Mouse (Mus musculus): ENCODE results near the gene S100pbp.
"Not testable (repeated sequence)": the region's sequence is repeated elsewhere in the genome, so short reads cannot be mapped to it uniquely, and the experiment has no call there.

The S100pbp gene

DNA sequence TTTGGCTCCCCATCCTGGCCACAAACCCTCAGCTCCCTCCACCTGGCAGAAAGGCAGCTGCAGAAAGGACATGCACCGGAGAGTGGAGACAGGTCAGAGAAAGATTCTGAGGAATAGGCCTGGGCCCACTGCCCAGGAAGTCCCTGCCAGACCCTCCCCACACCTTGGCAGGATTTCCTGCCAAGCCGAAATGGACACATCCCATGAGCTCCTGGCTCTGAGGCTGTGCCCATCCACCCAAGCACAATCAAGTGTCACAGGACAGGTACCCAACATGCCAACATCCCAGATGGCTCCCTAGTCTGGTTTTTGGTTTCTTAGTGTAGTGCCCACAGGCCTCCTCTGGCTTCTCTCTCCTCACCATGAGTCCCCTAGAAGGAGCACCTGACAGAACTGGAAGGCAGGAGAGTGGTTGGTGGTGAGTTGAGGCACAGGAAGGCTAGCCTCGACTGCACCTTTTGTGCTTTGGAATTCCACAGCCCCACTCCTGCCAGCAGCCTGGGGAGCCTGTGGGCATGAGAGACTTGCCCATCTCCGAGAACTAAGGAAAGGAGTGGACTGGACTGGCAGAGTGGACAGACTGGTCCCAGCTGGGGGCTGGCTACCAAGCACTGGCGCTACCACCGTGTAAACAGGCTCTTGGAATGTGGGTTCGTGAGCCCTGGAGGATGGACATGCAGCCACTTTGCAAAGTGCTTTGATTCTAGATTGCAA lies 31.0 kb upstream of the S100pbp start:
- DNase-seq, result peak; percentile 72

DNA sequence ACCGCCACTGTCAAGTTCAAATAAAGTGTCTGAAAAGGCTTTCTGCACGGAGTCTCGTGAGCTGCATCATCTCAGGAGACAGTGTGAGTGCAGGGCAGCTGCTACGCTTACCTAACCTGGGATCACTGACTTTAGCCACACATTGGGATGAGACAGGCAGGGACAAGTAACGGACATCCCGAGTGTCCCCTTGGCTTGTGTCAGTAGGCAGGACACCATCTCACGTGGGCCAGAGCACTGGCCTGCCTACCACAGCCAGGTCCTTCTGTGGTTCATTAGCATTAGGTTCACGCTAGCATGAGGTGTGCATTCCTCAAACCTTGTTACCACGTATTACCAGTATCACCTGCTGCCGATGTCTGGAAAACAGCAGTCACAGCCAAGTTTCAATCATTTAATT lies 29.7 kb upstream of the S100pbp start:
- no peak for DNase-seq

DNA sequence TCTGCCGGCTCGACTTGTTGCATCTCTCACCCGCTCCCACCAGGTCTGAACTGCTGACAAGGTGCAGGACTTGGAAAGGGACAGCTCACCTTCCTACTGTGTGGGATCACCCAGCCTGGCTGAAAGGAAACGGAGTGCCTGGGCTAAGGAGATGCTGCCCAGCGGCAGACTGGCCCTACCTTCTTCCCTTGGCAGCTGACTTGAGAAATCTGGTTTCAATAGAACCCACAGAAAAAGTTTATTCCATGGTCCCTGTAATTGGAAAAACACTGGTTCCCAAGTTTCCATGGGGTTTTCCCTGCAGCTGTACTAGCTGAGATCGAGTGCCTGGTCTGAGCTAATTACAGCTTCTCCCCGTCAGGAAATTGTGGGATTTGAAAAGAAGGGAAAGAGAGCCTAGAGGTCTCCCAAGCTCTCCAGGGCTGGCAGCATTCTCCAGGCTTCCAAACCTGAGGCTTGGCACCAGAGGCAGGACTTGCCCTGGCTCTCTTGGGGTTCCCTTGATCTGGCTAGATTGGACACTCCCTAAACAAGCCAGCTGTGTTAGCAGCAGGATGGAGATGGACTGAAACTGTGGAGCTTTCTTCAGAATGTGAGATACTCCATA lies 29.1 kb upstream of the S100pbp start:
- DNase-seq, result no peak

DNA sequence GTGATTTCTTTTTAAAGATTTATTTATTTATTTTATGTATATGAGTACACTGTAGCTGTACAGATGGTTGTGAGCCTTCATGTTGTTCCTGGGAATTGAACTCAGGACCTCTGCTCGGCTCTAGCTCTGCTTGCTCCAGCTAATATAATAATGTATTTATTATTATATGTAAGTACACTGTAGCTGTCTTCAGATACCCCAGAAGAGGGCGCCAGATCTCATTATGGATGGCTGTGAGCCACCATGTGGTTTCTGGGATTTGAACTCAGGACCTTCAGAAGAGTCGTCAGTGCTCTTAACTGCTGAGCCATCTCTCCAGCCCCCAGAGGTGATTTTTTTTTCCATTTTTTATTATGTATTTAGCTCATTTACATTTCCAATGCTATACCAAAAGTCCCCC lies 23.0 kb upstream of the S100pbp start:
- DNase-seq, result not testable (repeated sequence)

DNA sequence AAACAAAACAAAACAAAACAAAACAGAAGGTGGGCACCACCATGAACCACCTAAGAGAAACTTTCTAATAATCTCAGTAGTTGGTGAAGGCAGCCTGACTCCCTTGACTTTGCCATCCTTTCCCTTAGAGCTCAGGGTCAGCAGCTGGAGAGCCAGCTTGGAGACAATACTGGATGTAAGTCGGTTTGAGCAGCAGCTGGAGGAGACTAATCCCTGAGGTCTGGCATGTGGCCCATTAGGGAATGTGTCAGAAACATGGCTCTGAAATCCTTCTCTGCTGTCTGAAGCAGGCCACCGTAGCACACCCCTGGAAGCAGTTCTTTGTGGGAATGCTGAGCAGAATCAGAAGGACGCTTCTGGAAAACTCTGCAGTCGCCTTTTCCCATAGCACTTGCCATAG lies 21.9 kb upstream of the S100pbp start:
- DNase-seq, result no peak

DNA sequence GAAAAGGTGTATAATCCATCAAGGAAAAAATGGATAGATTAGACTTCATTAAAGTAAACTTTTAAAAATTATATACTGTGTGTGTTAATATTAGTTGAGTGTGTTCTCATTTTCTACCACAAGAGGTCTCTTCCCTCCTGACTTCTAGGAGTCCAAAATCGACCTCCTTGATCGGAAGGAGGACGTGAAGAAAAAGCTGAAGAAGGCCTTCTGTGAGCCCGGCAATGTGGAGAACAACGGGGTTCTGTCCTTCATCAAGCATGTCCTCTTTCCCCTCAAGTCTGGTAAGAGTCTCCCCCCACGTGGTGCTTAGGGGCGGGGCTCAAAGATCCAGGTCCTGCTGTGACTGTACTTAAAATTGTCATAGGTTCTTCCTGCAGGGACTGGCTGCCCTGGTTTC lies 20.0 kb upstream of the S100pbp start:
- DNase-seq, result no peak

DNA sequence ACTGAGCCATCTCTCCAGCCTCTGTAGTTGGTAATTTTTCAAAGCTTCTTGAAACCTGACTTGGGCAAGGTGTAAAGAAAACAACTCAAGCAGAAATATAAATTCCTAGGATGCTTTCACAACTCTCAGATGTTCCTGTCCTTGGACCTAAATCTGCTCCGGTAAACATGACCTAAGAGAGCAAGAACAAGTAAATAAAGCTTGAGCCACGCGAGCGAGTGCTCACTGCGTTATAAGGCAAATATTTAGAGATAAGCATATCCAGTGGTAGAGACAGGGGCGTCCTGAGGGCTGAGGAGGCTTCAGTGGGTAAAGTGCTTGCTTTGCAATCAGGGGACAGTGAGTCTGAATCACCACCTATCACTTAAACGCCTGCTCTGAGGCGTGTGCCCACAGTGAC lies 17.3 kb upstream of the S100pbp start:
- no peak for DNase-seq

DNA sequence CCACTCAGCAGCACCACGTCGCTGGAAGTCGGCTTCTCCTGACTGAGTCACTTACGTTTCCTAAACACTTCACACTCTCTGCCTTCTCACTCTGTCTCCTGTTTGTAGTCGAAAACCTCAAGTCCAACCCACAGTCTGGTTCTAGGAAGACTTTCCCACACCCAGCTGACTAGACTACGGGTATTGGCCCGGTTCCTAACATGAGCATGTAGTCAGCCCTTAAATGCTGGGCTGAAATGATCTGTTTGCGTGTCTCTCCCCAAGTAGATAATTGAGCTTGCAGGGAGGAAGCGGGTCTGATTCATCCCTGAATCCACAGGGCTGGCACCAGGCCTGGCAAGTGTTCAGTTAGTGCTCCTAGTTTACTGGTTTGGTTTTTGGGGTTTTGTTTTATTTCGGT lies 15.1 kb upstream of the S100pbp start:
- no peak for DNase-seq

DNA sequence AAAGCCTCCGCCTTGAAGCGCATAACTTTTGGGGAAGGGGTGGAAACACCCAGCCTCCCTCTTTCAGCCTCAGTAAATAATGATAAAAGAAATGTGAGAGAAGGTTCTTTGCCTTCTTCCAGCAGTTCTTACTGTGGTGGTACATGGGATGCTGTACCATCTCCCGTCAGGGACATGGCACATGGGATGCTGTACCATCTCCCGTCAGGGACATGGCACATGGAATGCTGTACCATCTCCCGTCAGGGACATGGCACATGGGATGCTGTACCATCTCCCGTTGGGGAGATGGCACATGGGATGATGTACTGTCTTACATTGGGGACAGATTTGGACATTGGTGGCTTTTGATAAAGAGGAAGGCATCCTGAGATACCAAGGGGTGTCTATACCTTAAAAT lies 8.0 kb upstream of the S100pbp start:
- DNase-seq, result no peak

DNA sequence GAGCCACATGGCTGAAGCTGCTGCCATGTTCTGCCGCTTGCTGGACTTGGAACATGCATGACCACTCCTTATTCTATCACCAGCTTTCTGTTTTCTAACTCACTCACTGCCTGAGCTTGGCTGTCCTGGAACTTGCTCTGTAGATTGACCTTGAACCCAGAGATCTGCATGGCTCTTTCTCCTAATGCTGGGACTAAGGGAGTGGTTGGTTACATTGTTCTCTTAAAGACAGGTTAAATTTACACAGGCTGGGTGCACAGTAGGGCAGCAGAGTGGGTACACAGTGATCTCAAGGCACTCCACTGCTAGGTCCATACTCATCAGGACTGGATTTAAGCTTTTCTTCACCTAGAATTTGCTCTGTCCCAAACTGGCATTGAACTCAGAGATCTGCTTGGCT lies 4.8 kb upstream of the S100pbp start:
- DNase-seq, result no peak

DNA sequence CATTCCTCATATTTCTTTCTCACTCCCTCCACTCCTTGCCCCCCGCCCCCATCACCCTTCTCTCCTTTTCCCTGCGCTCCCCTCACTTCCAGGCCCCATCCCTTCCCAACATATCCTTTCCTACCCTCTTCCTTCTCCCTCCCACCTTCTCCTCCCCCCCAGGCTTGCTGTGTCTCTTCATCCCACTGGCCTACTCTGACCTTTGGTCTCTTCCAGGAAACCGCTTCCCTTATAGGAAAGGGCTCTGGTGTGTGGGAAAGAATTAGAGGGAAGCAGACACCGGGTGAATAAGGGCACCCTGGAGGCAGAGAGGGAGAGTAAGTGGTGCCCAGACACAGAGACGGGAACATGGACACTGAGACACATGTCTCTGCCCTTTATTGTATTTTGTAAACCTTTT lies 2.2 kb upstream of the S100pbp start:
- no peak for DNase-seq

DNA sequence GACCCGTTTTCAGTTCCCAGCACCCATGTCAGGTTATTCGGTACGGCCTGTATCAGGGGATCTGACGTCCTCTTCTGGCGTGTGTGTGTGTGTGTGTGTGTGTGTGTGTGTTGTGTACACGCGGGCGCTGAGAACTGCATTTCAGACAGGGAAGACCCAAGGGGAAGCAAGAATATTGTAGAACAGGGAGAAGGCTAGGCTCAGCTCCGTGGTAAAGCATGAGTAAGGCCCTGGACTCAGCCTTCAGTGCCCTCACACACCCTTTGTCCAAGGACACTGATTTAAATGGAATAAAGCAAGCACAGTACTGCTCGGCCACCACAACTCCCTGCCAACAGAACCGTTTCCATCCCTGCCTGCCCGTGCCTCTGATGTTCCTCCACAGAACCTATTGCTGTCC lies 1.0 kb upstream of the S100pbp start:
- no peak for DNase-seq

DNA sequence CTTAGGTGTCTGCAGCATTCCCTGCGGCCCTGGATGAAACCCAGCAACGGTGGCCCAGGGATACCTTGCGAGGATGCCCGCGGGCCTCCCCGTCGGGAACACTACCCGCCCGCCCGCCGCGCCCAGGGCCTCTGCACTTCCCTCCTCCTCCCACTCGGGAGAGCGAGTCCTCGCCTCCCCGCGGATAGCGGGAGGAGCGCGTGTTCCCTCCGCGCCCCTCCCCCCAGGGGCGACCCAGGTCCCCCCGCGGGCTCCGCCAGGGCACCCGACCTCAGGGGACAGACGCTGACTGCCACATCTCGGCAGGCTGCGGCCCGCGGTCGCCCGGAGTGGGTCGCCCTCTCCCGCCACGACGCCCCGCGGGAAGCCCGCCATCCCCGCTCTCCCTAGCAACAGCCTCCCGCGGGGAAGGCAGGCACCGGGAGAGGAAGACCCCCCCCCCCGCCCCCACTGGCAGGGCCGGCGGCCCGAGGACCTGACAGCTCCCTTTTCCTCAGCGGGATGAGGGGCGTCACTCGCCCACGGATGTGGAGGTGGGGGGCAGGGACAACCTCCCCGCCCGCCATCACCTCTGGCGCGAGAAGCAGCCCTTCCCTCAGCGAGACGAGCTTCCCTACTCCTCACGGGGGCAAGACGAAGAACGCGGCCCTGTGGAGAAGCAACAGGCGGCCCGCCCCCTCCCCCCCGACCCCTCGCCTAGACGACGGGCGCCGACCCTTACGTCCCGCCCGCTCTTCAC lies 555 bp downstream of the S100pbp start:
- DNase-seq, result peak; percentile 67

DNA sequence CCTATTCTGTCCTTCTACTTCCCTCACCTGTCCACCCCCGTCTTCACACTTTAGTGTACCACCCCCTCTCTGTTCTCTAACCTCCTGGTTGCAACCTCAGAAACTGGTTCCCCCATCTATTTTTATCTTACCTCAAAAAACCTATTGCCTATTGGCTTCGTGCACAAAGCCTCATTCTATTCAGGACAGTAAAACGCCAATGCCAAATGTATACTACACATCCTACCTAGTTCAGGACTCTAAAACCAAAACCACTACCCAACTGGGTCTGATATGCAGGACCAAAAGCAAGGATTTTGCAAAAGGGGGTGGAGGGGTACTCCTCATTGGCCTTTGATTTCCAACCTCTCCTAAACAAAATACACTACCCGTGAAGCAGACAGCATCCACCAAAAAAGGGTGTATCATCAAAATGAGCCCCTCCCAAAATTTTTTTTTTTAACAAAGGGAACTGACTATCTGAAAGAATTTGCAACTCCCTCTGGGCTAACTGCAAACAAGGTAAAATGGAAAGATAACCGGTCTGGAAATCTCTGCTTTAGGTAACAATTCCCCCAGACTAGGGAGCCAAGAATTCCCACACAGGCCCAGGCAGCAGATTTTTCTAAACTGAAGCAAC lies 1.4 kb downstream of the S100pbp start:
- DNase-seq, result peak; percentile 27

DNA sequence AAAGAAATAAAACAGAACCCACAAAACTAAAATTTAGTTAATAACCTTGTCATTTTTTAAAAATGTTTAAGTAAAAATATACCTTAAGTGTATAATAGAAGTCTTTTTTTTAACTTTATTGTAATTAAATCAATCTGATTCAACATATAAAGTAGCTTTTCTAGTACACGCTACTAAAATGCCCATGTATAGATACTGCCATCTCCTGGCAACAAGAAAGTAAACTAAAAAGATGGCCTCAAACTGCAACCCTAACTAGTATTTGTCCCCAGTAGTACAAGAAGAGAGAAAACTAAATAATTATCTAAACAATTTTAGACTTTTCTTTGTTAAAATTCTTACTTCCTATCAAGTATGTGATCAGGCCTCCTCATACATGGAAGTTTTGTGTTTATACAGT lies 10.0 kb downstream of the S100pbp start:
- DNase-seq, result no peak

DNA sequence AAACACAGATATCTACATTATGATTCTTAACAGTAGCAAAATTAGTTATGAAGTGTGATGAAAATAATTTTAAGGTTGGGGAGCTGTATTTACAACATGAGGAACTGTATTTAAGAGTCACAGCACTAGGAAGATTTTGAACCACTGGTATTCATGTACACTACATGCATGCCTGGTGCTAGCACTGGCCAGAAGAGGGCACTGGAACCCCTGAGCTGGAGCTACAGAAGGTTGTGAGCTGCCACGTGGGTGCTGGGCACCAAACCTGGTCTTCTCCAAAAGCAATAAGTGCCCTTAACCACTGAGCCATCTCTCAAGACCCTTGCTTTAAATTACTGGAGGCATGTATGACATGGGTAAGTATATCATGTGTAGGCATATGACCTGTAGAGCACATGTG lies 17.0 kb downstream of the S100pbp start:
- DNase-seq, result no peak

DNA sequence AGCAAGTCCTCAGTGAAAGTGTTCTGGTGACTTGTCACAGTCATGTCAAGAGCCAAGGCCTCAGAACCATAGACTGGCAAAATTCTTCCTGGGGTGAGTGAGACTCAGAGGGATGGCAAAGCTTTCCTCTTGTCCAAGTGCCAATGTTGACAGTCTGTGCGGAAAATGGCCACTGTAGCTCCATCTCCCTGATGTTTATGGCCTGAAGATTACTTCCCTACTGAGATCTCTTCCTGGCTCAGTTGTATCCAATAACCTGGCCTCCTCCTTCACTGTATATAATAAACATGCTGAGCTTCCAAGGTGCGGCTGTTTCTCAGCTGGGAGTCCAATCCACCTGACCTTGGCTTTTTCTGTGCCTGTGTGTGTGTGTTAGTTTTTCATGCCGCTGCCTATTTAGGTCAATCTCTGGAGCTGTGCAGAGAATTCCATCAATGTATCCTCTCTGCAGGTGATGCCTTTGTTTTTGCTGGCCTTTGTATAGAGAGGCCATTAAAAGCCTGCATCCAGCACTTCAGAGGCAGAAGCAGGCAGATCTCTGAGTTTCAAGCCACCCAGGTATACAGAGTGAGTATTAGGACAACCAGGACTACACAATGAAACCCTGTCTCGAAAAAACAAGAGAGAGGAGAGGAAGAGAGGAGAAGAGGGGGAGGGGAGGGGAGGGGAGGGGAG lies 27.8 kb downstream of the S100pbp start:
- DNase-seq, result peak; percentile 44

DNA sequence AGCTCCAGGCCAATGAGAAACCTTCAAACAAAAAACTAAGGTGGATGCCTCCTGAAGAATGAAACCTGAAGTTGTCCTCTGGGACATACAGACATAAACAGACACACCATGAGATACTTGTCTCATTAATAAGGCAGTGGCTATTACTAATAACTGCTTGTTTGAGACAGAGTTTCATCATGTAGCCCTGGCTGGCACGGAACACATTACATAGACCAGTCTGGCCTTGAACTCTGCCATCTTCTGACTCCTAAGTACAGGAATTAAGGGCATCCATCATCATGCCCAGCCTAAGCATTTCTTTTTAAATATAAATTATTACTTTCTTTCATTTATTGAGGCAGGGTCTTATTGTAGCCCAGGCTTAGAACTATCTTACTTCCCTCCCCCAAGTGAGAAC lies 28.5 kb downstream of the S100pbp start:
- DNase-seq, result no peak

DNA sequence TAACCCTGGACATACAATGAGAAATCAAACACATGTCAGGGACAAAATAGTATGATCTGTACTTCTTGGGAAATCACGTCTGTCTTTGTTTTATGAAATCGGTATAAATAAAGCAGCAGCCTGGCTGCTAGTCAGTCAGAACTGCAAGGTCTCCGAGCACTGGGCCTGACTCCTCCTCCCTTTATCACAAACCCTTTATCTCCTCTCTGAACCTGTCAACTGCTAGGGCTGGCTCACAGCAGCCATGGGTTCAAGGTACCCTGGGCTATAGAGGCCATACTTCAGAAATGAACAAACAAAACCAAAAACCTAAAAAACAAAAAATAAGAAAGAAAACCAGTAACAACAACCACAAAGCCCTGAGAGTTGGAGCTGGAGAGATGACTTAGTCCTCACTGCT lies 31.0 kb downstream of the S100pbp start:
- DNase-seq, result no peak

DNA sequence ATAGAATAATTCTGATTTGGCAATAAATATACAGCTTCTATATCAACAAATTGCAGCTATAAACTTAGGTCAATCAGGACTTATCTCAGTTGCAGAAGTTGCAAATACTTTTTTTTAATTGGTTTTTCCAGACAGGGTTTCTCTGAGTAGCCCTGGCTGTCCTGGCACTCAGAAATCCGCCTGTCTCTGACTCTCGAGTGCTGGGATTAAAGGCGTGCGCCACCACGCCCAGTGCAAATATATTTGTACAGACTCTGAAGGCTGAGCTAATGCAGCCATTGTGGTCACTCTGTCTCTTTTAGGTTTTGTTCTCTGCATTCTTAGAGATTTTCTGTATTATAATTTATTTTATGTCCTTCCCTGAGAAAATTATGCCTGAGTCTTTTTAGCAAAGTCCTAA lies 32.0 kb downstream of the S100pbp start:
- no peak for DNase-seq

DNA sequence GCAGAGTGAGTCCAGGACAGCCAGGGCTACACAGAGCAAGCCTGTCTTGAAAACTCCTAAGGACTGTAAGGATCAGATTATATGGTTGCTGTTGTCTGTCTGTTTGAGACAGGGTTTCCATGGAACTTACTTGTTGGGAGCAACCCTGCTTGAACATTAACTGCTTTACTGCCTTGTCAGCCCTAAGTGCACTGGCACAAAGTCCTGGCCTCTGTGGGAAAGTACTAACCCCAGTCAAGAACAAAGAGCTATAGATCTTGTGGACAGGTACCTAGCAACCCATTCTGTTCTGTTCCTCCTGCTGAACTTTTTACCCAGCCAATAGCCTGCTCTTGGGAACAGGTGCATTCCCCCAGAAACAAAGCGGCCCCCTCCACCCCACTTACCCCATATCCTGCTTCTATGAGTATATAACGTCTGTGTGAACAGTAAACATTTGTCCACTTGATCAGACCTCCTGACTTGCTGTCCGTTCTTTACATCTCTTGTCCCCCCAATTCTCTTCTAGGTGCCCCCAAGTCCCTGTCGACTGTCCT lies 38.2 kb downstream of the S100pbp start:
- DNase-seq, result no peak

DNA sequence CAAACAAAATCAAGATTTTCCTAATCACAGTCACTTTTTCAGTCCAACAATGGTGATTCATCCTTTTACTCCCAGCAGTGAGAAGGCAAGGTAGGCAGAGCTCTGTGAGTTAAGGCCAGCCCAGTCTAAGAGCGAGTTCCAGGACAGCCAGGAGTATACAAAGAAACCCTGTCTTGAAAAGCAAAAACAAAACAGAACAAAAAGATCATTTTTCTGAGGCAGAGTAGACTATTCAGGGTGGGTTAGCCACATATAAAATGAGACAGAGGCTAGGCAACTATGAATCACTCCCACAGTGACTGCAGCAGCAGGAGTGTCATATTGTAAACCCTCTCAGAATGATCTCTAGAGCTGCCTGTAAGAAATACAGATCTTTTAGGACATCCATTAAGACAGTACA lies 40.2 kb downstream of the S100pbp start:
- no peak for DNase-seq

DNA sequence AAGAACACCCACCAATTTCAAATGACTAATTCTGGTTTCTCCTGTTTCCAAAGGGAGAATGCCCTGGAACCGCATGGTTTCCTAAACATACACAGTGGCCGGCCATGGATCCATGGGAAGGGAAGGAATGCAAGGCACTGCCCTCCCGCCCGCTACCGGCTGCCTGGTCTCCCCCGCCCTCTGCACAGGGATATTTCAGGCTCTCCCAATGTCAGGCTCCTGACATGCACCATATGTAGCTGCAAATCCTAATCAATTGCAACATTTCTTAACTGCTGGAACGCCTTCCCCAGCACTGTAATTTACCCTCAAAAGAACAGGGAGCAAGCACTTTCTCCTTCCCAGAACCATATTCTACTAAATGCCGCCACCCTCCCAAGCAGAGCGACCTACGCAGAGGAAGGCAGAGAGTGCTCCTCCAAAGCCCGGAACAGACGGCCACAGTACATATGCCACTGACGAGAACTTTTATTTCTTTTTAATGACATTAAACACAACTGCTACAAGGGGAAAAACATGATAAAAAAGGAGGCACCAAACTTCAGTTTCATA lies 41.9 kb downstream of the S100pbp start:
- DNase-seq, result no peak
